Mouse (Mus musculus) midbrain, embryonic 11.5 days (tissue): Measurements from ENCODE around the gene Hnrnpu. TPM values are rescaled to one million over a fixed set of nuclear protein-coding genes. Genes with fewer than 3 reads are reported as not detected.
"Not testable (repeated sequence)": the region's sequence is repeated elsewhere in the genome, so short reads cannot be mapped to it uniquely, and the experiment has no call there.

Experiments
- ATAC-seq: fragments of 200-750 bp; cut with Nextera tagmentation; 2 replicates; pipeline ENCODE4 v1.8.0; 2017; ENCODE audit warnings: moderate TSS enrichment, moderate library complexity; ENCODE audit not compliant: low FRiP score
- DNase-seq: peaks from one replicate; pipeline ENCODE4 v3.0.0; 2015; ENCODE audit warnings: low spot score; ENCODE audit errors: missing footprints
- H3K27ac ChIP-seq: fragments of 300-500 bp; sonication (generic); 2 replicates; pipeline ENCODE4 v1.5.1; 2014; ENCODE audit warnings: low read depth, low read length
- H3K27me3 ChIP-seq: fragments of 300-500 bp; sonication (generic); 2 replicates; pipeline ENCODE4 v1.6.1; 2014; ENCODE audit warnings: mild to moderate bottlenecking, low read length, moderate library complexity, mixed read lengths; ENCODE audit not compliant: control insufficient read depth, insufficient read depth
- H3K36me3 ChIP-seq: fragments of 300-500 bp; sonication (generic); 2 replicates; pipeline ENCODE4 v1.6.1; 2014; ENCODE audit warnings: mild to moderate bottlenecking, low read length, moderate library complexity, mixed read lengths; ENCODE audit not compliant: control insufficient read depth, insufficient read depth
- H3K4me1 ChIP-seq: fragments of 300-500 bp; sonication (generic); 2 replicates; pipeline ENCODE4 v1.6.1; 2014; ENCODE audit warnings: low read length; ENCODE audit not compliant: control insufficient read depth, insufficient read depth
- H3K4me2 ChIP-seq: fragments of 300-500 bp; sonication (generic); 2 replicates; pipeline ENCODE4 v1.6.1; 2014; ENCODE audit warnings: mild to moderate bottlenecking, moderate library complexity
- H3K4me3 ChIP-seq: fragments of 300-500 bp; sonication (generic); 2 replicates; pipeline ENCODE4 v1.5.1; 2014; ENCODE audit warnings: low read depth, low read length
- H3K9ac ChIP-seq: fragments of 300-500 bp; sonication (generic); 2 replicates; pipeline ENCODE4 v1.6.1; 2014; ENCODE audit warnings: low read length
- H3K9me3 ChIP-seq: fragments of 300-500 bp; sonication (generic); 2 replicates; pipeline ENCODE4 v1.6.1; 2016; ENCODE audit warnings: low read length; ENCODE audit not compliant: control insufficient read depth
- WGBS: fragments of 180-500 bp; shearing (Covaris S2); extraction: QIAGEN DNeasy Blood & Tissue Kit; methylation state at CpG from one replicate; pipeline ENCODE4 v1.1.7; 2014; 5-methylcytosine and 5-hydroxymethylcytosine counted together
- polyA plus RNA-seq: library from polyadenylated mRNA; unstranded; fragments of >200 nt; fragmentation: Nextera tagmentation; extraction: Ambion mirVana; gene quantifications from 2 replicates; pipeline ENCODE4 v1.2.1, GENCODE M21; 2014

Hnrnpu gene
- polyA plus RNA-seq, 1 experiment from 2014 or later, result 899 TPM

GRCm38 (mm10) chr1:178344071-178344805, 6.6 kb upstream of the Hnrnpu start:
- not testable (repeated sequence) for H3K36me3 ChIP-seq, H3K4me2 ChIP-seq, DNase-seq, H3K4me3 ChIP-seq, H3K9ac ChIP-seq, H3K9me3 ChIP-seq, H3K27ac ChIP-seq, H3K4me1 ChIP-seq, ATAC-seq, H3K27me3 ChIP-seq
- 89% methylated on average over 10 of the region's 10 CpGs for WGBS

GRCm38 (mm10) chr1:178342612-178343011, 5.0 kb upstream of the Hnrnpu start:
- no peaks in the 10 kb centered on the region for H3K9me3 ChIP-seq
- DNase-seq, result no peak
- no peaks in the 10 kb centered on the region for H3K36me3 ChIP-seq
- no peak overlapping the region for H3K9ac ChIP-seq
- H3K27ac ChIP-seq, result no peak overlapping the region
- 87% methylated on average over 4 of the region's 5 CpGs for WGBS
- no peak overlapping the region for H3K4me2 ChIP-seq
- no peaks in the 10 kb centered on the region for H3K27me3 ChIP-seq
- no peak for ATAC-seq
- no peak overlapping the region for H3K4me3 ChIP-seq
- 0 out of 2 replicates have a peak, but pooled peaks cover 2% of the 10 kb centered on the region for H3K4me1 ChIP-seq

- Histone ChIP-seq H3K4me1 (0 out of 2 replicates have a peak, but pooled peaks cover 2% of the 10 kb centered on the region), H3K4me2 (no peak overlapping the region), H3K4me3 (no peak overlapping the region), H3K27me3 (no peaks in the 10 kb centered on the region), H3K9me3 (no peaks in the 10 kb centered on the region), H3K9ac (no peak overlapping the region), H3K27ac (no peak overlapping the region), H3K36me3 (no peaks in the 10 kb centered on the region)
- ATAC-seq (no peak), DNase-seq (no peak)
- WGBS, result 90% methylated on average over 1 of the region's 1 CpGs
Measured at GRCm38 (mm10) chr1:178342063-178342462, 4.5 kb upstream of the Hnrnpu start.

- DNase-seq (no peak), ATAC-seq (no peak)
- Histone ChIP-seq H3K9me3 (no peaks in the 10 kb centered on the region), H3K27ac (no peak overlapping the region), H3K27me3 (no peaks in the 10 kb centered on the region), H3K4me1 (0 out of 2 replicates have a peak, but pooled peaks cover 2% of the 10 kb centered on the region), H3K36me3 (no peaks in the 10 kb centered on the region), H3K4me3 (no peak overlapping the region), H3K9ac (no peak overlapping the region), H3K4me2 (no peak overlapping the region)
- WGBS, result 81% methylated on average over 3 of the region's 3 CpGs
Measured at GRCm38 (mm10) chr1:178341435-178341834, 3.8 kb upstream of the Hnrnpu start.

GRCm38 (mm10) chr1:178340213-178340612, 2.6 kb upstream of the Hnrnpu start:
- H3K4me3 ChIP-seq, result no peak overlapping the region
- H3K4me2 ChIP-seq, result no peak overlapping the region
- H3K27ac ChIP-seq, result no peak overlapping the region
- no peak overlapping the region for H3K9ac ChIP-seq
- H3K36me3 ChIP-seq, result peaks cover 2% of the 10 kb centered on the region; the same call in 1 of the 2 replicates
- ATAC-seq (no peak), DNase-seq (peak; percentile 51)
- H3K4me1 ChIP-seq, result peaks cover 2% of the 10 kb centered on the region; the same call in 1 of the 2 replicates
- H3K27me3 ChIP-seq, result no peaks in the 10 kb centered on the region
- no peaks in the 10 kb centered on the region for H3K9me3 ChIP-seq
- 92% methylated on average over 2 of the region's 2 CpGs for WGBS

- DNase-seq, result peak; percentile 95
- peaks cover 7% of the 10 kb centered on the region; the same call in 1 of the 2 replicates for H3K36me3 ChIP-seq
- H3K27ac ChIP-seq, result peak overlapping the region; percentile 96
- H3K4me1 ChIP-seq, result peaks cover 15% of the 10 kb centered on the region
- peak overlapping the region; percentile 100 for H3K9ac ChIP-seq
- WGBS, result 5% methylated on average over 6 of the region's 6 CpGs
- no peaks in the 10 kb centered on the region for H3K27me3 ChIP-seq
- no peaks in the 10 kb centered on the region for H3K9me3 ChIP-seq
- peak overlapping the region; percentile 93 for H3K4me3 ChIP-seq
- H3K4me2 ChIP-seq, result peak overlapping the region; percentile 54
- no peak for ATAC-seq
Measured at GRCm38 (mm10) chr1:178338318-178338641, 683 bp upstream of the Hnrnpu start.

- peak overlapping the region; percentile 100 for H3K9ac ChIP-seq
- peak overlapping the region; percentile 96 for H3K27ac ChIP-seq
- peak overlapping the region; percentile 54; the same call in 1 of the 2 replicates for H3K4me2 ChIP-seq
- DNase-seq (peak; percentile 87), ATAC-seq (no peak; the same call in none of the 2 replicates)
- WGBS, result under 1% methylated on average over 76 of the region's 89 CpGs
- H3K9me3 ChIP-seq, result no peaks in the 10 kb centered on the region
- H3K4me3 ChIP-seq, result peak overlapping the region; percentile 93
- H3K4me1 ChIP-seq, result peaks cover 15% of the 10 kb centered on the region
- peaks cover 16% of the 10 kb centered on the region for H3K36me3 ChIP-seq
- H3K27me3 ChIP-seq, result no peaks in the 10 kb centered on the region
Measured at GRCm38 (mm10) chr1:178336777-178337481, 668 bp downstream of the Hnrnpu start.

GRCm38 (mm10) chr1:178336289-178336775, 1.3 kb downstream of the Hnrnpu start:
- Histone ChIP-seq H3K4me3 (peak overlapping the region; percentile 93), H3K36me3 (peaks cover 21% of the 10 kb centered on the region), H3K4me1 (peaks cover 15% of the 10 kb centered on the region), H3K9me3 (no peaks in the 10 kb centered on the region), H3K27ac (peak overlapping the region; percentile 96), H3K4me2 (peak overlapping the region; percentile 87), H3K9ac (peak overlapping the region; percentile 100), H3K27me3 (no peaks in the 10 kb centered on the region)
- DNase-seq (peak; percentile 99), ATAC-seq (peak; percentile 94)
- under 1% methylated on average over 37 of the region's 53 CpGs for WGBS

GRCm38 (mm10) chr1:178335860-178336261, 1.7 kb downstream of the Hnrnpu start:
- Histone ChIP-seq H3K27ac (peak overlapping the region; percentile 22; the same call in 1 of the 2 replicates), H3K9me3 (no peaks in the 10 kb centered on the region), H3K36me3 (peaks cover 25% of the 10 kb centered on the region), H3K9ac (peak overlapping the region; percentile 100), H3K27me3 (no peaks in the 10 kb centered on the region), H3K4me1 (peaks cover 15% of the 10 kb centered on the region), H3K4me2 (peak overlapping the region; percentile 87), H3K4me3 (peak overlapping the region; percentile 93)
- under 1% methylated on average over 16 of the region's 16 CpGs for WGBS
- ATAC-seq (no peak), DNase-seq (no peak)
